Mouse (Mus musculus) cortical plate, adult 2 months (tissue): ENCODE measurements around the gene Mtmr3.

Experiments used
- CTCF ChIP-seq: fragments of 200-500 bp; IDR thresholded peaks from 2 replicates; pipeline ENCODE4 v1.5.1; 2011; ENCODE audit warnings: mild to moderate bottlenecking, control low read depth, low read length; ENCODE audit not compliant: insufficient read depth; ENCODE audit errors: extremely low read depth
- POLR2A ChIP-seq: fragments of 200-500 bp; IDR thresholded peaks from 2 replicates; pipeline ENCODE4 v1.6.1; 2011; ENCODE audit warnings: mild to moderate bottlenecking, low read length, control low read depth; ENCODE audit not compliant: insufficient read depth; ENCODE audit errors: extremely low read depth

DNA sequence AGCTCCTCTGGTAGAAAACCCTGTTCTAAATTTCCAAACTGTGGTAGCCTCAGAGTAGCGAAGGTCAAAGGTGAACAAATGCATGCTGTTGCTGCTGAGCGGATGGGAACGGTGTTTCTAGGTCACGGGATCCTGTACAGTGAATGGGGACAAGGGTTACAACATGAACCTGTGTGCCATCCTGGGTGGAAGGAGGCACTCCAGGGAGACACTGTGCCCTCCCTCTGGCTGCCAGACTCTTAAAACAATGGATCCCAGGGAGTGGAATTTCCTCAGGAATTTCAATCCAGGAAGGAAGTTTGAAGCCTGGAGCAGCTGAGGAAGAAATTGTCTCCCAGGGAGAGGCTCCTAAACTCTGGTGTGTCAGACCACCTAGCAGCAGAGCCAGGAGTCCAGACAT lies 128.5 kb downstream of the Mtmr3 start:
- TF ChIP-seq CTCF (no peak), POLR2A (no peak)
